Mouse (Mus musculus): ENCODE results near the gene Evi5. TPM values are rescaled to one million over a fixed set of nuclear protein-coding genes. Genes with fewer than 3 reads are reported as not detected.

Gene Evi5
- polyA plus RNA-seq (2015; fragmentation: Nextera tagmentation; extraction: Ambion mirVana), result 65.8 and 76.6 TPM in 2 replicates

DNA sequence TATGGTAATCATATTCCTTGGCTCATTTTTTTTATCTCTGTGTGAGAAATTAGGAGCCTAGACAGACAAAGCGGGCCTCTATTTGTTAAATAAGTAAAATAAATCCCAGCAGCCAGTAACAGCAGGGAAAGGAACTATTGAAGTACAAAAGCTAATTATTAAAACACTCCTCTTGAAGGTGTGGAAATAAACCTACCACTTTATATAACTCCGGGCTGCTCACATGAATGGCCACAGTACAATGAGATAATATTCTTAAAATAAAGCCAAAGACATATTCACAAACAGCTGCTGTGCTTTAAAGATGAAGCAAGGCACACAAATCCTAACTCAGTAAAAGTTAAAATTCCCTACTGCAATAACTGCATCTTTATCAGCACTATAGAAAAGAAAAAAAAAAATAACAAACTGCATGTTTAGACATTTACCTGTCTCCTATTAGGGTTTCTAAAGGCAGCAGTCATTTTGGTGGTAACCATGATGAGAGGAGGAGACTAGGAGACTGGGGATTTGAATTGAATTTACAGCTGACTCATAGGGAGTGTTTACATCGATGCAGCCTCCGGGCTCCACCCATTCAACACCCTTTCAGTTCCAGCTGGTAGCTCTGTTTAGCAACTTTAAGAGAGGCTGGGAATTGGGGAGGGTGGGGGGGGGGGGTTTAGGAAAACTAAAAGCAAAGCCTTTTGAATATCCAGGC is at the start of gene Evi5:
Gene Evi5 (minus strand): TSS at position 547 of the 700 bp plus-strand sequence.

DNA sequence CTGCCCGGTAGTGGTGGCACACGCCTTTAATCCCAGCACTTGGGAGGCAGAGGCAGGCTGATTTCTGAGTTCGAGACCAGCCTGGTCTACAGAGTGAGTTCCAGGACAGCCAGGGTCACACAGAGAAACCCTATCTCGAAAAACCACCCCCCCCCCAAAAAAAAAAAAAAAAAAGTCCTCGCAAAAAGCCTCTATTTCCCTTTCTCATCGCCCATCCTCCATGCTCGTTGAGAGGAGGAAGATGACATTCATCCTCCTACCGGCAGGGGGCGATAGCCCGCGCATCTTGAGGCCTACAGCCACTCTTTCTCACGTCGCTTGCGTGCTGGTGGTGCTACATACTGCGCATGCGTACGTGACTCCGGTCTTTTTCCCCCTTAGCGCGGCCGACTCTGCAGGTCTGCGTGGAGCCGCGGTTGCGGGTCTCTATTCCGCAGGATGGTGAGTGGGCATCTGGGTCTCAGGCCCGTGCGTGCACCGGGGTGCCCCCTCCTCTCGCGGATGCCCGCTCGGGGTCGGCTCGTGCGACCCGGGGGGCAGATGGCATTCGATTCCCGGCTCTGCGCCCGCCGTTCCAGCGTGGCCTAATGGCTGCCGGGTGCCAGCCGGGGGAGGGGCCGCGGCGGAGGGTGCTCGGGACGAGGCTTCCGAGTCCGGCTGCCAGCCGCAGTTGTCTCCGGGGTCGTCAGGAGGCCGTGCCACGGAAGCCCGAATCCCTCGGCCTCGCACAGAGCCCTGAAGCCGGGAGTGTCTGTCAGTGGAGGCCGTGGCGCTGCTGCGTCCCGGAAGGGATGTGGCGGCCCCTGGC is 25.5 kb upstream of the Evi5 start, which contains the start of gene Rpl5:
Gene Rpl5 (plus strand): TSS at position 297 of the 808 bp plus-strand sequence.

GRCm38 (mm10) chr5:107829998-107830560 is 44.8 kb downstream of the Evi5 start, which contains the start of gene Ube2d2b:
Ube2d2b (plus strand) TSS chr5:107830099.

DNA sequence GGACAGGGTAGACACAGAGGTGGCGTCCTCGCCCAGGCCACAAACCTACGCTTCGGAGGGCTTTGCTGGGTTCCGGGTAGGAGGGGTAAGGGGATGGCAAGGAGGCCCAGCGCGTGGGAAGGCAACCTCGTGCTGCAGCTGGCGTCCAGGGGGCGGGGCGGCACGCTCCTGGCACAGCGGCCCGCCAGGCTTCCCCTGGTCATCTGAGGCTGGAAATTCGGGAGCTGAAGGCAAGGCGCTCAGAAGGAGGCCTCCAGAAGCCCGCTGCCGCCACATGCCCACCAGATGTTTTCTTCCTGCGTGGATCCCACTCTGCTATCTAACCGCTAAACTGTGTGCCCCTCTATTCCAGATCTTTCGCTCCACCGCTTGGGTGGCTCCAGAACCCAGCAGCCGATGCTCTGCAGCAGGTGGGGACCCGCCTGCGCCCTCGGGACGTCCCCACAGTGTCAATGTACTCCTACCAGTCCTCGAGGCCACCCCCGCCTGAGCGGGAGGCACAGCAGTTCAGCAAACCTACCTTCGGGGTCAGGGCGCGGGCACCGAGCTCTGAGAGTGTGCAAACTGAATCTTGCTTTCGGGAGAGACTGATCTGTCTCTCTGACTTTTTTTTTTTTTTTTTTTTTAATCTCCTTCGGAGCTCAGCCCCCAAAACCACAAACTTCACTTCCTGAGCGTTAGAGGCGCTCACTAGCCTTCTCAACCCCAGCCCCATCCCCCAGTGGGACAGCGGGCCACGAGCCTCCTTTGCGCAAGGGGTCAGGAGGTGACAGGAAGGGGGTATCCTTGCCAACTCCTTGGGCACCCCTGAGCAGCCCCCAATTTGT is 149.3 kb downstream of the Evi5 start, which contains the start of gene Gfi1:
Gene Gfi1 (minus strand): TSS at position 602 of the 827 bp plus-strand sequence.

Other genes with a start within 250 kb of the Evi5 start
- gene Gfi1, start 149.1 kb downstream of the Evi5 start, polyA plus RNA-seq (2015; fragmentation: Nextera tagmentation; extraction: Ambion mirVana), result 0.13 and 0.21 TPM in 2 replicates
- gene Ube2d2b, start 45.0 kb downstream of the Evi5 start, polyA plus RNA-seq (2015; fragmentation: Nextera tagmentation; extraction: Ambion mirVana), result 0.15 TPM in 1 of 2 replicates, not detected in the other
- 39.0 and 41.4 TPM in 2 replicates for gene Rpl5, start 25.4 kb upstream of the Evi5 start, polyA plus RNA-seq (2015; fragmentation: Nextera tagmentation; extraction: Ambion mirVana)
- gene Fam69a, start 112.0 kb upstream of the Evi5 start, polyA plus RNA-seq (2015; fragmentation: Nextera tagmentation; extraction: Ambion mirVana), result 14.5 and 20.8 TPM in 2 replicates
- 39.4 and 47.8 TPM in 2 replicates for gene Mtf2, start 190.6 kb upstream of the Evi5 start, polyA plus RNA-seq (2015; fragmentation: Nextera tagmentation; extraction: Ambion mirVana)